Mouse (Mus musculus) cerebellum, adult 8-10 months (tissue): ENCODE results near the gene Rsph10b.
A peak's percentile ranks its signal among the peaks of the same experiment; 100 is the strongest.

ENCODE experiments used
- DNase-seq: peaks from one replicate; pipeline ENCODE4 v3.0.0; 2022

The Rsph10b gene

DNA sequence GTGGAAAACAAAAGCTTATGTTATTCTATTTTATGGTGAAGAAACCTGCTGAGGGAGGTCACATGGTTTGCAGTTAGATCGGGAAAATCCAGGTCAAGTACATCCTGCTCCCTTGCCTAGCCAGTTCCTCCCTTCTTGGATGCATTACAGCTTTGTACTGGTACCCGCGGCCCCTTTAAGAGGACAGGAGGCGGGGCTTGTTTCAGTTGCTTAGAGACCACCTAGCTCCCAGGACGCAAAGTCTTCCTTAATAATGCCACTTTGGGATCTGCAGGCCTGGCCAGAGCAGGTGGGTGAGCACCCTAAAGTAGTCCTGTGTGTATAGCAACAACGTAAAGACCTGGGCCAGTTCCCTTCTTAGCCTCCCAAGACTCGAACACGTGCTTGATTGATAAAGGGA lies at the start of gene Rsph10b:
Gene Rsph10b (plus strand): TSS at position 205 of the 400 bp plus-strand sequence.
- DNase-seq, result no peak

DNA sequence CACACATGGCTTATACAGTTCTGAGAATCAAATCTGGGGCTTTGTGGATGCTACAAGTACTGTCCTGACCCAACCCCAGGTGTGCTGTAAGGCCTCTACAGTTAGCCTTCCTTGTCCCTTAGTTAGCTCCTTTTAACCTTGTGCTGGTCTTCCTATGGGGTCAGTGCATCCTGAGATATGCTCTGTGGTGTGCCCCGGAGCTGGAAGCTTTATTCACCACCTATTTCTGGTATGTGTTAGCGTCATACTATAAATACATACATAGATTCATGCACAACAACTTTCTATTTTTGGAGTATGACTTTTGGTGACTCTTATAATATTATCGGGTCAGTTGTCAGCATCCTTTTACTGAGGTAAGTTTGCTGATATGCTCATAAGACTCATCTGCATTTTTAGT lies 47.6 kb upstream of the Rsph10b start:
- no peak for DNase-seq

DNA sequence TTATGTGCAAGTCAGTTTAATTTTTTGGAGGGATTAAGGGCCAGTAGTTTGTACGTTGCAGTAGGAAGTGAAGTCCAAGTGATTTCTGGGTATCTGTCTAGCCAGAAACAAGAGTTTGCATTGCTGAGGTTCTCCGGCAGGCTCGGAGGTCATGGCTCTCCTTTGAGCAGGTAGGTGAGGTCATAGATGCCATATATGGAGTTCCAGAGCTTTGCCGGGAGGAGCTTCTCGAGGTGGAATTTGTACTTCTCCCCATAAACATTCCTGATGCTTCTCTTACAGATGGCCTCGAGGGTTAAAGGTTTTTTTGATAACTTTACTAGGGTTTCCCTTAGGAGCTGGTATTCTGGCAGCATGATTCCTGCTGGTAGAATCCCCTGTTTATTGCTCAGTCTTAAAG lies 42.1 kb upstream of the Rsph10b start:
- DNase-seq, result no peak

DNA sequence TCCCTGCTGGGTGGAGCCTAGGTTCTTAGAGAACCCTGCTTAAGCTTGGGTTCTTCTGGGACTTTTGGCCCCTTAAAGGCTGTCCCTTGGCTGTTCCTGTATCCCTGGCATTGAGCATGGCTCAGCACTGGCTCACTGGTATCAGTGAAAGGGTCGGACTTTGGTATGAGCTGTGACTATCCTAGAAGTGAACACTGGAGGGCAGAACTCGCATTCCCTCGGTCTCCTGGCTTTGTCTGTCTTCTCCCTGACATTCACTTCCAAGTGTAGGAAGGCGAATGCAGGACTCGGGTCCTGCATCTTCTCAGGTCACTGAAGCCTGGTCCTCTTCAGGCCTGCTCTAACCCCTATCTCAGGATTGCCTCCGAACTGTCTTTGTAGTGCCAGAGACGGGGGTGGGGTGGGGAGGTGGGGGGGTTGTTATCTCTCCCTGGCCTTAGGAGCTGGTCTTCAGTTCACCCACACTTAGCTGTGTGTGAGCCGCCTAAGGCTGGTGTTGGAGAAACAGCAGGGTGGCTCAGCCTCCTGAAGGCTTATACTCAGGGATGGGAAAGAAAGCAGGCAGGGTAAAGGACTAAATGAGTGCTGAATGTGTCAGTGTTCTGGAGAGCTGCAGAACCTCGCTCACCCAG lies 40.5 kb upstream of the Rsph10b start:
- DNase-seq, result no peak

DNA sequence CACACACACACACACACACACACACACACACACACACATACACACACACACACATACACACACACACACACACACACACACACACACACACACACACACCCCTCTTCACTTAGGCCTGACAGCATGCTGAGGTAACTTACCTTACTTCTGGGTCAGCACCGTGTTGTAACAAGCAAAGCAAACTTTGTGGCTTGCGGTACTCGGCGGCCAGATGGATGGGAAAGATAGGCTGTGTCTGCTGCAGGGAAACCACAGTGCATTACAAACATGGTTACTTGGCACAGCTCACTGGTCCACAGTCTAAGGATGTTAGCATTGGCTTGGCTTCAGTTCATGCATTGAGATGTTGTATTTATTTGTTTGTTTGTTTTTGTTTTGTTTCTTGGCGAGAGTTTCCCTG lies 39.4 kb upstream of the Rsph10b start:
- DNase-seq, result no peak

DNA sequence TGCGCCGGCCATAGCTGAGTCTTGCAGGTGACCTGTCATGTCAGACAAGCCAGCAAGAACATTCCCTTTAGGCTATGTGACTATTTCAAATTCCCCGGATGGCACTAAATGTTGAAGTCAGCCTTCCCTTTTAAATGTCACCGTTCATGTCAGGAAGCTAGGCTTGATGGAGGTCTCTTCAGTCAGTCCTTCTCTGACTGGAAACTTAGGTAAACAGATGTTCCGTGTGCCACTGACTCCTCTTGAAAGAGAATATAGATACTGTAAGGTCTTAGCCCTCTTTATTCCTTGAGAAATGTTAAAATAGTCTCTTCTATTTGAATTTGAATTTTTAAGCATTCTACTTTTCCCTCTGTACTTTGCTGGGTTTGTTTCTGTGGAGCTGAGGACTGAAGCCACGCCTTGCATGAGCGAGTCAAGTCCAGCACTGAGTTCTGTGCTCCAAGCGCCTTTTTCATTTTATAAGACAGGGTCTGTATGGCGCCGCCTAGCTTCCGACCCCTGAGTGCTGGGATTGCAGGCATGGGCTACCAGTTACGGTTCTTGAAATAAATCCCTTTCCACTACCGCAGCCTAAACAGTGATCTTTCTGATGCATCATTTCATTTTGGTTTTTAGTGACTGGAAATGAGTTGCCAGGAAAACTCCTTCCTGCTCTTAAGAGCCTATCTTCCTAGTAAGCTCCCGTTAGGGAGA lies 35.1 kb upstream of the Rsph10b start, which contains the start of gene Ankrd61:
Gene Ankrd61 (minus strand): TSS at position 51 of the 696 bp plus-strand sequence.
- no peak for DNase-seq

DNA sequence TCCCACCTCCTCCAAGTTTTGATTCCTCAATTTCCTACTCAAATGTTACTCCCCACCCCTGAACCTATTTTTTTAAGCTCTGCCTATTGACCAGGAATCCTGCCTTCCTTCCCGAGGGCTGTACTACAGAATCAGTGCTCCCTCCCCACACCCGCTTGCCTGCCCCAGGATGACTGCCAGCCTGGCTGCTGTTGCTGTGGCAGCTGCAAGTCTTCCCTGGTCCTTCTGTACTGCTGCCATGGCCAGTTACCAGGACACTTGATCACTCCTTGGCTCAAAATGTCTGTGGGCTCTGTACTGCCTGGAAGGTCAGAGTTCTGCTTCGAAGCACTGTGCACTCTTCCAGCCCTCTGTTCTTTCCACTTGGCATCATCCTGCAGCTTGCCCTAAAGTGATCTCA lies 30.7 kb upstream of the Rsph10b start:
- no peak for DNase-seq

DNA sequence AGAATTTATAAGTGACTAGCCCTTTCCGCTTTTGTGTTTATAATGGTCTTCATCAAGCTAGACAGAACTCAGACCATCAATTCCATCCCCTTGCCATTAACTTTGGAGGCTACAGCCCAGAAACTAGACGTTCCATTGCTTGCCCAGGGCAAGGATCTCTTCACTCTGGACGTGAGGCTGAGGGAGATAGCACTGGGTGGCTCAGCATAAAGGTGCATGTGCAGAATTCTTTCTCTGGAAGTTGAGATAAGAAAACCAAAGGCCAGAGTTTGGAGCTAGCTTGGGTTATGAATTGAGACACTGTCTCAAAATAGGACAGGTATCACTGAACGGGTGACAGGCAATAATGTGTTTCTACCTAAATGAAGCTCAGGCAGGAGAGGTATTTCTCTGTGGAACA lies 29.0 kb upstream of the Rsph10b start:
- DNase-seq, result no peak

DNA sequence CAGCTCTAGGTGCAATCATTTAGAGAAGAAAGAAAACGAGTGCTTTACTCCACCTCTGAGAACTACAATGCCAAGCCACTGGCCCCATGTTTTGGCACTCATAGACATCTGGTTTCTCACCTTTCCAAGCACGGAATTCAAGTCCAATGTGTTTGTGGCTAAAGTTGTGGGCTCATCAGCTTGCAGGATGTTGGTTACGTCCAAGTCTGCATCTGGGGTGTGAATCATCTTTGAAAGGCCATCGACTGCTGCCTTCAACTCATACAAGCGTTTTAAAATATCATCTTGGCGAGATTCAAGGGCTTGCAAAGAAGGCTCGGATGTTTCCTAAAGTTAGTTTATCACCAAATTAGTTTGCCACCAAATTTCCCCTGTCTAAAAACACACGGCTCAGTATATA lies 26.4 kb upstream of the Rsph10b start:
- DNase-seq, result no peak

DNA sequence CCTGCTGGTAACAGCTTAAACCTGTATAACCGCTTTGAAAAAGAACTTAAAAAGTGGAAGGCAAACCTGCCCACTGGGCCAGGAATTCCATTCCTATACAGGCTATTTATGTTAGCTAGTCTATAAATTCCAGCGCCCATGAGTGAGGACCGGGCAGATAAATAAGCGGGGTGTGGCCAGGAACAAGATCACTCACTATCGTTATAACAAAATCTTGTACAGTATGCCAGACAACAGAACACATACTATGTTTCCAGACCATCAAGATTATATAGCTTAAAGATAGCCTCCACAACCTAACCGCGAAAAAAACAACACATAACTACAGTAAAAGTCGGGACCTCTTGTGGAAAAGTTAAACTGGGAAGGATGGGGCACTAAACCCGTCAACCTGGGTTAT lies 23.9 kb upstream of the Rsph10b start:
- no peak for DNase-seq

DNA sequence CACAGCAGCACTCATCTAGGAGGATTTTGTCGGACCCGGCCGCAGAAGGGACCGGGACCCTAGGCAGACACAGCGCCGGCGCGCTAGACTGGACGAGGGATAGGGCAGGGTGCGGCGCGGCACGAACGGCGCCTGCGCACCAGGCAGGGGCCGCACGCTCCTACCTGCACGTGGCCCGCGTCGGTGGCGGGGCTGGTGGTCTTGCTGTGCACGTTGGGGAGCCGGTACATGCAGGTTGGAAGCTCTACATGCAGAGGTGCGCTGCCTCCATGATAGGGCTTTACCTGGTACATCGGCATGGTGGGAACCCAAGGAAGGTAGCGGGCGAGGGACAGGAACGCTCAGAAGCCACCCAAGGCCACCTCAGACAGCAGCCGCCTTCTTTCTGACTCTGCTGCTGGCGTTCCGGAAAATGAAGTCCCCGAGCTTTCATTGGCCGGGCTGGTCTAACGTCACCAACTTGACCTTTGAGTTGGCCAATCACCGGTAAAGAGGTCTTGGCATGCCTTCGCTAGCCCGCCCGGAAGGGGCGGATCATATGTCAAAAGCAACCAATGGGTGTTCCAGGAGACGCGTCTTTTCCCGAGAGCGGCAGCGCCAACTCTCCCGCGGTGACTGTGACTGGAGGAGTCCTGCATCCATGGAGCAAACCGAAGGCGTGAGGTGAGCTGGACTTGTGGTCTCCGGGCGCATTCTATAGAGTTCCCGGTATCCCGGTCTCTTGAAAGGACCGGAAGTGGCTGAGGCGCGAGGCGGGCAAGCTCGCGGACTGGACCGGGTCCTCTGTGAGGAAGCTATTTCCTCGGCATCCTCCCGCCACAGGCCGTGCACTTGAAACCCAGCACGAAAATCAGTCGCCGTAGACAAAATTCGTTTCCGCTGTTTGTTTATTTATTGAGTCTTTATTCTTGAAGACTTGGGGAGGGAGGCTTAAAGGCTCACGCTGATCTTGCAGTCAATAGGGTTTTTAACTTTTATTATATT lies 23.1 kb upstream of the Rsph10b start, which contains the start of the genes Aimp2 and Pms2:
Gene Aimp2 (minus strand): TSS at position 431 of the 984 bp plus-strand sequence.
Gene Pms2 (plus strand): TSS at position 548 of the 984 bp plus-strand sequence.
- DNase-seq, result peak; percentile 95

DNA sequence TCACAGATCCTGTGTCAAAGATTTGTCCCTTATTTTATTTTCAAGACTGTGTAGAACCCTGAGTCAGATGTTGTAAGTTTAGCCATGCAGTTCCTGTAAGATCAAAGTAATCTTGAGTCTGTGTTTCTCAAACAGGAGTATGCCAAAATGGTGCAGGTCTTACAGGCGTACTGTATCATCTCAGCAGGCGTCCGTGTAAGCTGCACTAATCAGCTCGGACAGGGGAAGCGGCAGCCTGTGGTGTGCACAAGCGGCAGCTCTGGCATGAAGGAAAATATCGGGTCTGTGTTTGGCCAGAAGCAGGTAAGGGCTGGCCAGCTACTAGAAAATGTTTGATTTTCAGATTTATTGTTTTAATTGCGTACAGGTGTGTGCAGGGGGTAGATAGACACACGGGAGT lies 16.6 kb upstream of the Rsph10b start:
- DNase-seq, result no peak

DNA sequence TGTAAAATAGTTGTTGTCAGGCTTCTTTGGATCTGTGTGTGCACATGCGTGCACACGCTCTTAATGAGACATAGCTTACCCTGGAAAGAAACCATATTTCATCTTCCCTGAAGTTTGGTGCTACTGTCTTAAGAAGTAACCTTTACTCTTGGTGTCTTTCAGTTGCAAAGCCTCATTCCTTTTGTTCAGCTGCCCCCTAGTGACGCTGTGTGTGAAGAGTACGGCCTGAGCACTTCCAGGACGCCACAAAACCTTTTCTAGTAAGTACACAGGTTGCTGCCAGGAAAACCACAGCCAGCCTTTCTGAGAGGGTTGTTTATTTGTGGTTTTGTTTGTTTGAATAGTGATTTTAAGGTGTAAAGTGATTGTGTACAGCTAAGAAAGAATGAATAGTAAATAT lies 15.4 kb upstream of the Rsph10b start:
- DNase-seq, result no peak

DNA sequence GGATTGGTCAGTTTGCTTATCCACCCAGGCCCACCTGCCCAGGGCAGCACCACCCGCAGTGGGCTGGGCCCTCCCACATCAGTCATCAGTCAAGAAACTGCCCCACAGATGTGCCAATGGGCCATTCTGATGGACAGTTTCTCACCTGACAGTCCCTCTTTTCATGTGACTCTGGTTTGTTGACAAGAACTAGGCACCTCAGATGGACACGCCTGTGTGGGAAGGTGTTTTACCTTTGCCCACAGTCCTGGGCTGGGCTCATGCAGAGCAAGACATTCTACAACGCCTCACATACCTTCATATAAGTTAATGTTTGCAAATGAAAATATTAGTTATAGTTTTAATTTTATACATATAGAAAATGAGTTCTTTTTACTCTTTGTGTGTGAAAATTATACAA lies 14.7 kb upstream of the Rsph10b start:
- DNase-seq, result no peak

DNA sequence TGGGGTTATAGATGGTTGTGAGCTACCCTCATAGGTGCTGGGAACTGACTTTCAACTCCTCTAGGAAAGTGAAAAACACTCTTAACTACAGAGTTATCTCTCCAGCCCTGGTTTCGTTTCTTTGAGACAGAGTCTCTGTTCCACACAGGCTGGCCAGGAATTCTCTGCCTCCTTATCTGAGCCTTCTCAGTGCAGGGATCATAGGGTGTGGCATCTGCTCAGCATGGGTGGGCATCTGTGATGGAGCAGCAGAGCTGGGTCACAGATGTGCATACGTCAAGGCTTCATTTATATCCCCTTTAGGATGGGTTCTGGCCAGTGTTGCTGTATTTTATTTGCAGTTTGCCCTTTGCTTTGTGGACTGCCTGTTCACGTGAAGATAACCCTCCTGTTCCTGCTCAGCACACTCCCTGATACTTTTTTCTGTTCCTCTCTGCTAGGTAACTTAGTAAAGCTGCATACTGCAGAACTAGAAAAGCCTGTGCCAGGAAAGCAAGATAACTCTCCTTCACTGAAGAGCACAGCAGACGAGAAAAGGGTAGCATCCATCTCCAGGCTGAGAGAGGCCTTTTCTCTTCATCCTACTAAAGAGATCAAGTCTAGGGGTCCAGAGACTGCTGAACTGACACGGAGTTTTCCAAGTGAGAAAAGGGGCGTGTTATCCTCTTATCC lies 7.9 kb upstream of the Rsph10b start:
- no peak for DNase-seq

DNA sequence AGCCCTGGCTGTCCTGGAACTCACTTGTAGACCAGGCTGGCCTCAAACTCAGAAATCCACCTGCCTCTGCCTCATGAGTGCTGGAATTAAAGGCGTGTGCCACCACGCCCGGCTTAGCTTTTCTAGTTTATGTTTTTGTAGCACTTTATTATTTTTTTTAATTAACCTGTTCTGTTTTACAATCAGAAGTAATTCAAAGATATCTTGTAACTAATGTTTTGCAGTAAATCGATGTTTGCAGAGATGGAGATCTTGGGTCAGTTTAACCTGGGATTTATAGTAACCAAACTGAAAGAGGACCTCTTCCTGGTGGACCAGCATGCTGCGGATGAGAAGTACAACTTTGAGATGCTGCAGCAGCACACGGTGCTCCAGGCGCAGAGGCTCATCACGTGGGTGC lies 5.0 kb upstream of the Rsph10b start, which contains the start of gene Gm42421:
Gene Gm42421 (plus strand): TSS at position 301 of the 400 bp plus-strand sequence.
- no peak for DNase-seq

DNA sequence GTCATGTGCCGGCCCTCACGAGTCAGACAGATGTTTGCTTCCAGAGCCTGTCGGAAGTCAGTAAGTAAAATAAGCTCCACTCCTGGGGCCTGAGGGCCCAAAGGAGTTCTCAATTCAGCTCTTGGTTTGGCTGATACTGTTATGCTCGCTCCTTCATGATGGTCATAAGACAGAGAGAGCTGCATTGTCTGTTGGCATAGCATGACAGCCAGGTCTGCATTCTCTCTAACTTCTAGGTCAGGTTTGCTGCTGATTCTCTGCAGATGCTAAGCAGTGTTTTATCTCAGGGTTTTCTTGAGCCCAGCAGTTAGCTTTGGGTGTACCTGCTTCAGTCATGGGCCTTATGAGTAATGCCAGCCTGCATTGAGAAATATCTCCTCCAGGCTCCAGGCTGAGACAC lies 3.5 kb upstream of the Rsph10b start:
- no peak for DNase-seq

DNA sequence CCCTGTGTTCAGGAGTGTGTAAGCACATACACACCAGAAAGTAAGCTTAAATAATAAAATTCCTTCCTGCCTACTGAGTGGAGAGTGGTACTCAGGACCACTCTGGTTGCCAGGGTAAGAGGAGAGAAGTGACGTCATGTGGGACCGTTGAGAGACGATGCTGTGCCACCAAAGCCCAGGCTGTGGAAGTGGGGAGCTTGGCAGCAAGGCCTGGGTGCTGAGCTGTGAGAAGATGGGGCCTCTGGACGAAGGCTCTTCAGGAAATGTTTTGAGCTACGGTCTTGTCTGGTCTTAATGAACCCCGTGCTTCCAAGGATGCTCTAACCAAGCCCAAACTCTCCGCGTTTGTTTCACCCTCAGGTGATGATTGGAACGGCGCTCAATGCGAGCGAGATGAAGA lies 2.2 kb upstream of the Rsph10b start:
- DNase-seq, result no peak

DNA sequence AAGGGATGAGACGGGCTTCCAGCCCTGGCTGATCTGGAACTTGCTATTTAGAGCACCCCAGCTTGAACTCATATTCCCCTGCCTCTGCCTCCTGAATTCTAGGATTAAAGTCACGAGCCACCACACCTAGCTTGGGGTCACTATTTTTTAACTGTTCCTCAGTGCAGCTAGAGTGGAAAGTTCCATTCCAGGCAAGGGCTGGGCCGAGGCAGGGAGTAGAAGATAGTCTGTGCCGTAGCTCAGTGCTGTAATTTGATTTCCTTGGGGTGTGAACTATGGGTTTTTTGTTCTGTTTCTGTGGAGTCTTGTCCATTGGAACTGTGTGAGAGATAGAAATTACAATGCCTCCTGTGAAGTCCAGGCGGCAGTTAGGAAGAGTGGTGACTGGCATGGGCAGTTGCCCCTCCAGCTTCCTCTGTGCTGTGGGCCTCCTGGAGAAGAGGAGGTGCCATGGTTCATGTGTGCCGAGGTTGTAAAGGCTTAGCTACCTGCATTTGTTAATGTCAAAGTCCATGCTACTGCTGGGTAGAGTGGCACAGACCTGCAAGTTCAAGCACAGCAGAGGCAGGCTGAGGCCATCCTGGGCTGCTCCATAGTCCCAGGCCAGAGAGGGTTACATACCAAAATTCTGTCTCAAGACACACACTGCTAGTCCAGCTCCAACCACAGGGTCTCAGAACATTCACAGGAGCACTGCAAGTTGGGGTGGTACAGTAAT lies 813 bp upstream of the Rsph10b start:
- DNase-seq, result no peak

DNA sequence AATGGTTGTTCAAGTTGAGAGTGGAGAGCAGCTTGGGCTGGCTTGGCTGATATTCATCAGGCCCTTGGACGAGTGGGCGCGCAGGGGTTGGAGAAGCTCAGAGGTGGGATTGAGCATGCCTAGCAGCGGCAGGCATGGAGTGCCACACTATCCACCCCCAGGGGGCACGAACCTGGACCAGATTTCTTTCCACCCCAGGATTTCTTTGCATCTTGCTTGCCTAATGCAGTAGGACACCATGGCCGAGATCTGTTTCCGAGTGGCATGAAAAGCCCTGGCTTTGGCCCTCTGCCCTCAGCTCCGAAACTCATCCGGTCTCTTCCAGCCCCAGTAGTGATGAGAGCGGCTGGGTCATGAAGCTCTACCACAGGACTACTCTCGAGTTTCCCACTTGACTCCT lies 579 bp downstream of the Rsph10b start:
- DNase-seq, result no peak

DNA sequence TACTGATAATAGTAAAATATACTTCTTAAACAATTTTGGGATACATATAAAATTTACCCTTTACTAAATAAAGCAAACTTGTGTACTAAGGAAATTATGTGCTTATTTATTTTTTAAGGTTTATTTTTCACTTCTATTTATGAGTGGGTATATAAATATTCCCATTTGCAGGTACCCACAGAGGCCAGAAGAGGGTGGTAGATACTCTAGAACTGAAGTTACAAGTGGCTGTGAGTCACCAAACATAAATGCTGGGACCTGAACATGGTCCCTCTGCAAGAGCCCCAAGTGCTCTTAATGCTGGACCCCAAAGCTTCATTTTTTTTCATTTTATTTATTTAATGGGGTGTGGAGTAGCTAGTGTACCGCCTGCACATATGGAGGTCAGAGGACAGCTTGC lies 1.0 kb downstream of the Rsph10b start:
- no peak for DNase-seq

DNA sequence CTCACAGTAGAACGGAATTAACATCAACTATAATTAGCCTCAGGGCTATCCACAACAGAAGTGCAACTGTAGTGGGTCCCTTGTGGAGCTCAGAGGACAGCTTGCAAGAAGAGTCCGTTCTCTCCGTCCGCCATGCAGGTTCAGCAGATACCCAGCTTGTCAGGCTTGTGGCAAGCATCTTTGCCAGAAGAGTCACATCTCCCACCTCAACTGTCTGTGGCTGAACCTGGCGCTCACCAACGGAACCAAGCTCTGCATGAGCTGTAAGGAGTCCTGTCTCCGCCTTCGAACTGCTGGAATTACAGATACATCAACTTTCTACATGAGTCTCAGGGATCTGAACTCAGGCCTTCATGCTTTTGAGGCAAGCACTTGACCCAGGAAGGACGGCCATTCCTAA lies 3.3 kb downstream of the Rsph10b start:
- no peak for DNase-seq
